Comparison of ENCODE assay signal across 10 mouse cellular contexts in genomic region chr4:109445397-109445796, GRCm38 (mm10). TPM values are rescaled to one million over a fixed set of nuclear protein-coding genes. Genes with fewer than 3 reads are reported as not detected.
DNase-seq lines count a peak whose midpoint lies in the region; ATAC-seq and TF ChIP-seq lines count a peak whose summit lies in the region.
"Had no signal": no experiment of that assay in that cellular context is flagged by ENCODE, and none has a peak within 500 bp of the region (broad histone marks: within the 10 kb centered on the region; RNA-seq: fewer than 3 reads in every experiment).

No protein-coding gene starts in this region.

- no peaks in the 10 kb centered on the region for H3K36me3 ChIP-seq in lung, postnatal 0 days (ENCODE audit: insufficient read depth, low read length)
- no peaks in the 10 kb centered on the region; the same call in 1 of the 2 replicates for H3K36me3 ChIP-seq in stomach, embryonic 14.5 days (ENCODE audit: control insufficient read depth, insufficient read depth, low read length)
- H3K36me3 ChIP-seq in hindbrain, embryonic 10.5 days: peaks cover 11% of the 10 kb centered on the region; the same call in 1 of the 2 replicates
- H3K36me3 ChIP-seq: neural tube, embryonic 13.5 days had no signal

- no peak overlapping the region for H3K9ac ChIP-seq in lung, postnatal 0 days (replicated peaks; ENCODE audit: low read depth)
- no peak overlapping the region for H3K9ac ChIP-seq in stomach, embryonic 14.5 days (replicated peaks; ENCODE audit: low read depth, low read length)
- H3K9ac ChIP-seq: neural tube, embryonic 13.5 days had no signal

- 52% methylated on average over 2 of the region's 2 CpGs for WGBS in lung, postnatal 0 days
- 48% methylated on average over 2 of the region's 2 CpGs for WGBS in lung, adult 2 months
- 63% methylated on average over 2 of the region's 2 CpGs for WGBS in stomach, embryonic 14.5 days
- 89% methylated on average over 2 of the region's 2 CpGs for WGBS in hindbrain, embryonic 10.5 days

- TF ChIP-seq CTCF in lung, postnatal 0 days (IDR thresholded peaks at IDR 0.05): no peak
- no peak for TF ChIP-seq CTCF in lung, adult 2 months (IDR thresholded peaks at IDR 0.05; ENCODE audit: insufficient read depth, low read length)
- TF ChIP-seq CTCF in embryonic fibroblast, embryonic 13.5 days (IDR thresholded peaks at IDR 0.05; ENCODE audit: borderline replicate concordance, insufficient read depth, low read length): no peak

- ATAC-seq in lung, postnatal 0 days: peak; percentile 33; the same call in 1 of the 2 replicates
- peak; percentile 67 to 85 for ATAC-seq in hematopoietic stem cell, adult 5-6 weeks (replicated peaks in 1 of 2; ENCODE audit: insufficient read depth in 1 of 2, low FRiP score in 2 of 2, low TSS enrichment in 1 of 2, low read depth in 1 of 2, poor library complexity in 2 of 2, severe bottlenecking in 2 of 2)
- peak; percentile 83; the same call in 1 of the 2 replicates for ATAC-seq in stomach, embryonic 14.5 days (ENCODE audit: insufficient number of reproducible peaks, insufficient read depth, low FRiP score, low read depth)

- no peak overlapping the region for H3K4me3 ChIP-seq in lung, postnatal 0 days (ENCODE audit: low read depth, low read length)
- H3K4me3 ChIP-seq in lung, adult 2 months (replicated peaks; ENCODE audit: extremely low read depth, low read depth, low read length): no peak overlapping the region
- H3K4me3 ChIP-seq in embryonic fibroblast, embryonic 13.5 days (ENCODE audit: insufficient read depth, low read length): no peak overlapping the region
- no peak overlapping the region for H3K4me3 ChIP-seq in stomach, embryonic 14.5 days (ENCODE audit: low read depth, low read length)
- H3K4me3 ChIP-seq in hindbrain, embryonic 10.5 days: no peak overlapping the region
- H3K4me3 ChIP-seq: neural tube, embryonic 13.5 days had no signal

- H3K27ac ChIP-seq in lung, postnatal 0 days (ENCODE audit: low read length): no peak overlapping the region
- H3K27ac ChIP-seq in embryonic fibroblast, embryonic 13.5 days (ENCODE audit: insufficient read depth, low read length): peak overlapping the region; percentile 67
- no peak overlapping the region for H3K27ac ChIP-seq in stomach, embryonic 14.5 days (ENCODE audit: low read length)
- H3K27ac ChIP-seq in hindbrain, embryonic 10.5 days: no peak overlapping the region
- H3K27ac ChIP-seq: neural tube, embryonic 13.5 days had no signal

- TF ChIP-seq EP300 in lung, postnatal 0 days (IDR thresholded peaks at IDR 0.05): no peak

- no peaks in the 10 kb centered on the region for H3K4me1 ChIP-seq in lung, postnatal 0 days (ENCODE audit: insufficient read depth, low read depth, low read length)
- H3K4me1 ChIP-seq in lung, adult 2 months (ENCODE audit: control insufficient read depth, insufficient read depth, low read length): peaks cover 4% of the 10 kb centered on the region
- H3K4me1 ChIP-seq in embryonic fibroblast, embryonic 13.5 days (ENCODE audit: control insufficient read depth, insufficient read depth, low read length): peaks cover 24% of the 10 kb centered on the region
- H3K4me1 ChIP-seq in stomach, embryonic 14.5 days (ENCODE audit: control insufficient read depth, insufficient read depth, low read length): no peaks in the 10 kb centered on the region
- H3K4me1 ChIP-seq in hindbrain, embryonic 10.5 days (replicated peaks): 0 out of 2 replicates have a peak, but pooled peaks cover 3% of the 10 kb centered on the region
- H3K4me1 ChIP-seq: neural tube, embryonic 13.5 days had no signal

- no peak for TF ChIP-seq POLR2A in lung, adult 2 months (IDR thresholded peaks at IDR 0.05; ENCODE audit: borderline replicate concordance, extremely low read depth, low read depth, low read length)
- TF ChIP-seq POLR2A in embryonic fibroblast, embryonic 13.5 days (IDR thresholded peaks at IDR 0.05; ENCODE audit: low read depth, low read length): no peak

- H3K9me3 ChIP-seq in lung, postnatal 0 days (ENCODE audit: low read length): no peaks in the 10 kb centered on the region
- no peaks in the 10 kb centered on the region for H3K9me3 ChIP-seq in stomach, embryonic 14.5 days (ENCODE audit: control insufficient read depth, low read depth, low read length)
- no peaks in the 10 kb centered on the region for H3K9me3 ChIP-seq in hindbrain, embryonic 10.5 days
- H3K9me3 ChIP-seq: neural tube, embryonic 13.5 days had no signal

- no peaks in the 10 kb centered on the region for H3K27me3 ChIP-seq in lung, postnatal 0 days (replicated peaks; ENCODE audit: insufficient read depth, low read length)
- H3K27me3 ChIP-seq in stomach, embryonic 14.5 days (ENCODE audit: control insufficient read depth, insufficient read depth, low read length): no peaks in the 10 kb centered on the region
- no peaks in the 10 kb centered on the region for H3K27me3 ChIP-seq in hindbrain, embryonic 10.5 days (ENCODE audit: insufficient read depth, poor library complexity, severe bottlenecking)
- H3K27me3 ChIP-seq: neural tube, embryonic 13.5 days had no signal

- DNase-seq in lung, postnatal 0 days (ENCODE audit: low spot score): no peak
- no peak for DNase-seq in lung, adult 2 months
- no peak for DNase-seq in hindbrain, embryonic 10.5 days (ENCODE audit: low spot score)
- DNase-seq in testis, postnatal 14 days (ENCODE audit: low spot score): no peak
- DNase-seq: cerebellum, postnatal 36 days; thymus, postnatal 14 days had no signal

- no peak overlapping the region for H3K4me2 ChIP-seq in lung, postnatal 0 days (replicated peaks; ENCODE audit: low read depth, low read length)
- H3K4me2 ChIP-seq in stomach, embryonic 14.5 days (replicated peaks; ENCODE audit: low read depth, low read length): no peak overlapping the region
- H3K4me2 ChIP-seq: neural tube, embryonic 13.5 days had no signal

RNA-seq across cellular contexts. Expression of gene Ttc39a, which starts 39.0 kb away (rescaled TPM):
- 9.3 and 10.2 TPM in 2 replicates for polyA plus RNA-seq in lung, postnatal 0 days (2015; fragmentation: Nextera tagmentation; extraction: Ambion mirVana)
- polyA plus RNA-seq in lung, adult 2 months (2012; rRNA removed): 14.8 and 16.4 TPM in 2 replicates
- polyA plus RNA-seq in embryonic fibroblast, embryonic 13.5 days (2011; ENCODE audit: insufficient read length, low read depth, missing spikeins): 0.83 and 2.7 TPM in 2 replicates
- 1.4 and 1.5 TPM in 2 replicates for total RNA-seq in hematopoietic stem cell, adult 5-6 weeks (2017)
- 9.6 and 10.1 TPM in 2 replicates for polyA plus RNA-seq in stomach, embryonic 14.5 days (2014; fragmentation: Nextera tagmentation; extraction: Ambion mirVana)
- polyA plus RNA-seq in hindbrain, embryonic 10.5 days (2016; fragmentation: Nextera tagmentation; extraction: Ambion mirVana): 2.5 and 2.8 TPM in 2 replicates

RNA-seq across cellular contexts. Expression of gene Rnf11, which starts 39.1 kb away (rescaled TPM):
- polyA plus RNA-seq in lung, postnatal 0 days (2015; fragmentation: Nextera tagmentation; extraction: Ambion mirVana): 51.7 and 56.6 TPM in 2 replicates
- polyA plus RNA-seq in lung, adult 2 months (2012; rRNA removed): 39.6 and 44.5 TPM in 2 replicates
- 134 and 135 TPM in 2 replicates for polyA plus RNA-seq in embryonic fibroblast, embryonic 13.5 days (2011; ENCODE audit: insufficient read length, low read depth, missing spikeins)
- total RNA-seq in hematopoietic stem cell, adult 5-6 weeks (2017): 38.7 and 55.1 TPM in 2 replicates
- polyA plus RNA-seq in stomach, embryonic 14.5 days (2014; fragmentation: Nextera tagmentation; extraction: Ambion mirVana): 40.3 and 47.5 TPM in 2 replicates
- 23.4 and 30.3 TPM in 2 replicates for polyA plus RNA-seq in hindbrain, embryonic 10.5 days (2016; fragmentation: Nextera tagmentation; extraction: Ambion mirVana)

Comparison
In these comparisons a context has a peak if more than half of its experiments do, and no peak if none do; other contexts are left out.
1. ATAC-seq: peak in every context shown above with its lines; median percentile 83 in stomach, embryonic 14.5 days; 76 in hematopoietic stem cell, adult 5-6 weeks; 33 in lung, postnatal 0 days.